Mouse (Mus musculus) CH12.LX (cell line): ENCODE measurements at regions not wholly inside any gene's neighbourhood (a gene's known extent, or its start where the extent isn't known, plus 50 kb on each side); places are given as distances from the start of the nearest gene placed in this dataset.

Source experiments
- DNase-seq: peaks from one replicate; pipeline ENCODE4 v3.0.0-alpha.2; 2013; ENCODE audit errors: extremely low read depth
- H3K27ac ChIP-seq: 2 replicates; pipeline ENCODE4 v1.5.1; 2012; ENCODE audit warnings: low read depth, mild to moderate bottlenecking, control low read depth, moderate library complexity; ENCODE audit not compliant: insufficient read depth
- H3K27me3 ChIP-seq: replicated peaks from 2 replicates; pipeline ENCODE3; 2012; ENCODE audit warnings: inconsistent platforms
- H3K36me3 ChIP-seq, 2 experiments: replicated peaks in 1 of 2; 2 replicates each; pipeline versions ENCODE3 to v1.6.1; 2012; ENCODE audit warnings: inconsistent platforms in 1 of 2, low read length in 1 of 2, mild to moderate bottlenecking in 1 of 2, mixed read lengths in 1 of 2, moderate library complexity in 1 of 2; ENCODE audit not compliant: control insufficient read depth in 1 of 2, insufficient read depth in 1 of 2
- H3K4me1 ChIP-seq, 2 experiments: 2 replicates each; pipeline ENCODE4 v1.6.1; 2012; ENCODE audit warnings: inconsistent platforms in 1 of 2, moderate library complexity in 1 of 2; ENCODE audit not compliant: insufficient read depth in 2 of 2, control insufficient read depth in 1 of 2
- H3K4me2 ChIP-seq: 2 replicates; pipeline ENCODE4 v1.6.1; 2012; ENCODE audit warnings: low read depth, mild to moderate bottlenecking, control low read depth; ENCODE audit not compliant: poor library complexity, insufficient read depth, severe bottlenecking
- H3K4me3 ChIP-seq, 3 experiments: fragments of 150-350 bp in 1 of 3; sonication (generic) in 1 of 3; replicated peaks in 1 of 3; 2 replicates each; pipeline versions ENCODE3 to v1.5.1; 2011 to 2012; ENCODE audit warnings: low read depth in 2 of 3, low read length in 2 of 3, mild to moderate bottlenecking in 2 of 3, moderate library complexity in 2 of 3, control low read depth in 1 of 3, improper control_type of control experiment in 1 of 3, inconsistent platforms in 1 of 3, mixed read lengths in 1 of 3; ENCODE audit not compliant: poor library complexity in 1 of 3
- H3K79me2 ChIP-seq: replicated peaks from 2 replicates; pipeline ENCODE4 v1.6.1; 2012; ENCODE audit warnings: mild to moderate bottlenecking, moderate library complexity; ENCODE audit not compliant: control insufficient read depth, poor library complexity, insufficient read depth, severe bottlenecking; ENCODE audit errors: extremely low read depth
- H3K9ac ChIP-seq: 2 replicates; pipeline ENCODE4 v1.6.1; 2012; ENCODE audit warnings: low read depth, mild to moderate bottlenecking, control low read depth, moderate library complexity; ENCODE audit not compliant: insufficient read depth
- H3K9me3 ChIP-seq: replicated peaks from 2 replicates; pipeline ENCODE3; 2012; ENCODE audit warnings: low read length, inconsistent platforms, mixed read lengths
- BHLHE40 ChIP-seq: IDR thresholded peaks from 2 replicates; pipeline ENCODE4 v1.6.1; 2011; ENCODE audit warnings: mild to moderate bottlenecking, low read depth, low read length, improper control_type of control experiment
- CHD2 ChIP-seq: IDR thresholded peaks from 2 replicates; pipeline ENCODE4 v1.6.1; 2011; ENCODE audit warnings: low read length, improper control_type of control experiment
- ELF1 ChIP-seq: IDR thresholded peaks from 2 replicates; pipeline ENCODE4 v1.6.1; 2014; ENCODE audit warnings: low read depth, mild to moderate bottlenecking, inconsistent platforms, low read length, improper control_type of control experiment
- EP300 ChIP-seq: IDR thresholded peaks from 2 replicates; pipeline ENCODE4 v1.6.1; 2011; ENCODE audit warnings: low read length, improper control_type of control experiment
- ETS1 ChIP-seq: conservative IDR thresholded peaks from 2 replicates; pipeline ENCODE4 v1.6.1; 2012; ENCODE audit warnings: low read depth, mild to moderate bottlenecking, inconsistent platforms, low read length, improper control_type of control experiment, moderate library complexity
- HCFC1 ChIP-seq: IDR thresholded peaks from 2 replicates; pipeline ENCODE4 v1.6.1; 2012; ENCODE audit warnings: low read depth, mild to moderate bottlenecking, inconsistent platforms, low read length, improper control_type of control experiment
- IRF4 ChIP-seq: IDR thresholded peaks from 2 replicates; pipeline ENCODE4 v1.6.1; 2014; ENCODE audit warnings: low read depth, mild to moderate bottlenecking, inconsistent platforms, low read length, improper control_type of control experiment
- JUN ChIP-seq: IDR thresholded peaks from 2 replicates; pipeline ENCODE4 v1.6.1; 2011; ENCODE audit warnings: low read depth, mild to moderate bottlenecking, low read length, improper control_type of control experiment, moderate library complexity; ENCODE audit not compliant: insufficient read depth
- JUND ChIP-seq: conservative IDR thresholded peaks from 2 replicates; pipeline ENCODE4 v1.6.1; 2011; ENCODE audit warnings: low read depth, low read length, improper control_type of control experiment
- KAT2A ChIP-seq: IDR thresholded peaks from 2 replicates; pipeline ENCODE4 v1.6.1; 2012; ENCODE audit warnings: low read length, improper control_type of control experiment, inconsistent platforms; ENCODE audit not compliant: insufficient replicate concordance
- MAFK ChIP-seq: IDR thresholded peaks from 2 replicates; pipeline ENCODE4 v1.6.1; 2011; ENCODE audit warnings: low read length, improper control_type of control experiment; ENCODE audit not compliant: insufficient replicate concordance
- MAX ChIP-seq: IDR thresholded peaks from 2 replicates; pipeline ENCODE4 v1.6.1; 2011; ENCODE audit warnings: low read length, improper control_type of control experiment
- MAZ ChIP-seq: IDR thresholded peaks from 2 replicates; pipeline ENCODE4 v1.6.1; 2012; ENCODE audit warnings: low read depth, mild to moderate bottlenecking, inconsistent platforms, low read length, improper control_type of control experiment, moderate library complexity
- MEF2A ChIP-seq: IDR thresholded peaks from 2 replicates; pipeline ENCODE4 v1.6.1; 2014; ENCODE audit warnings: low read depth, mild to moderate bottlenecking, inconsistent platforms, low read length, improper control_type of control experiment, borderline replicate concordance
- NELFE ChIP-seq: IDR thresholded peaks from 2 replicates; pipeline ENCODE4 v1.6.1; 2011; ENCODE audit warnings: low read depth, low read length, improper control_type of control experiment
- NRF1 ChIP-seq: IDR thresholded peaks from 2 replicates; pipeline ENCODE4 v1.6.1; 2014; ENCODE audit warnings: low read depth, mild to moderate bottlenecking, inconsistent platforms, low read length, improper control_type of control experiment, moderate library complexity
- PAX5 ChIP-seq: IDR thresholded peaks from 2 replicates; pipeline ENCODE4 v1.6.1; 2012; ENCODE audit warnings: low read length, inconsistent platforms, mixed read lengths
- TCF12 ChIP-seq: IDR thresholded peaks from 2 replicates; pipeline ENCODE4 v1.6.1; 2014; ENCODE audit warnings: low read depth, mild to moderate bottlenecking, inconsistent platforms, low read length, improper control_type of control experiment
- USF1 ChIP-seq: IDR thresholded peaks from 2 replicates; pipeline ENCODE4 v1.6.1; 2014; ENCODE audit warnings: low read depth, mild to moderate bottlenecking, inconsistent platforms, low read length, improper control_type of control experiment
- ZKSCAN1 ChIP-seq: IDR thresholded peaks from 2 replicates; pipeline ENCODE4 v1.6.1; 2012; ENCODE audit warnings: low read depth, inconsistent platforms, low read length, improper control_type of control experiment, borderline replicate concordance
- ZNF384 ChIP-seq: IDR thresholded peaks from 2 replicates; pipeline ENCODE4 v1.6.1; 2012; ENCODE audit warnings: low read depth, low read length, improper control_type of control experiment, inconsistent platforms
- dilution Hi-C: fragments of 300-500 bp; cut with MboI; formaldehyde crosslinking; loops from 2 replicates; pipeline ENCODE4 v1.14.3; 2020; ENCODE audit warnings: low sequenced_read_pairs; ENCODE audit not compliant: extremely low pct_unique_long_range_greater_than_20kb, extremely low pct_ligation_motif_present
- in situ Hi-C: fragments of 300-500 bp; cut with MboI; formaldehyde crosslinking; loops from 3 replicates; pipeline ENCODE4 v1.14.3; 2019; ENCODE audit warnings: low sequenced_read_pairs, low pct_ligation_motif_present, low pct_unique_long_range_greater_than_20kb, mixed read lengths

GRCm38 (mm10) chr17:79971721-79972336 is 75.9 kb upstream of the Atl2 start:
- in situ Hi-C loops (no loop called here), dilution Hi-C loops (no loop called here)
- H3K4me2 ChIP-seq, result no peak overlapping the region
- no peaks in the 10 kb centered on the region for H3K9me3 ChIP-seq
- no peak overlapping the region for H3K4me3 ChIP-seq
- no peak overlapping the region for H3K27ac ChIP-seq
- DNase-seq, result no peak
- no peak overlapping the region for H3K9ac ChIP-seq
- TF ChIP-seq EP300, result no peak
- no peak for TF ChIP-seq NRF1
- no peak for TF ChIP-seq ZKSCAN1
- no peak for TF ChIP-seq PAX5
- no peaks in the 10 kb centered on the region for H3K79me2 ChIP-seq
- H3K36me3 ChIP-seq, result peaks cover 0 to 5% of the 10 kb centered on the region in 2 experiments
- H3K27me3 ChIP-seq, result no peaks in the 10 kb centered on the region
- H3K4me1 ChIP-seq, result peaks cover 37 to 38% of the 10 kb centered on the region in 2 experiments

GRCm38 (mm10) chr17:79969500-79969972 is 73.6 kb upstream of the Atl2 start:
- peak overlapping the region; percentile 83 for H3K27ac ChIP-seq
- dilution Hi-C loops, result no loop called here
- in situ Hi-C loops, result no loop called here
- H3K36me3 ChIP-seq, result peaks cover 0 to 5% of the 10 kb centered on the region in 2 experiments
- TF ChIP-seq MAX (no peak), ETS1 (peak; percentile 59), TCF12 (peak; percentile 70), BHLHE40 (peak; percentile 58), HCFC1 (peak; percentile 51), MAZ (peak; percentile 64; the same call in 1 of the 2 replicates), IRF4 (peak; percentile 80), JUN (no peak), NELFE (no peak; the same call in 1 of the 2 replicates), KAT2A (0 out of 2 replicates have a peak, but pooled peaks have one; percentile 48), USF1 (no peak), MAFK (0 out of 2 replicates have a peak, but pooled peaks have one; percentile 25), CHD2 (peak; percentile 97), ZNF384 (peak; percentile 73), JUND (peak; percentile 26; the same call in 1 of the 2 replicates), ELF1 (peak; percentile 68; the same call in 1 of the 2 replicates), MEF2A (peak; percentile 75), EP300 (peak; percentile 72)
- H3K9me3 ChIP-seq, result no peaks in the 10 kb centered on the region
- no peaks in the 10 kb centered on the region for H3K27me3 ChIP-seq
- peak overlapping the region; percentile 45 for H3K9ac ChIP-seq
- H3K4me2 ChIP-seq, result peak overlapping the region; percentile 58
- no peaks in the 10 kb centered on the region for H3K79me2 ChIP-seq
- H3K4me3 ChIP-seq, result peak overlapping the region in 1 of 3 experiments; percentile 7
- peaks cover 35 to 36% of the 10 kb centered on the region in 2 experiments for H3K4me1 ChIP-seq
- peak; percentile 29 for DNase-seq
